Mouse (Mus musculus): ENCODE results near the gene Cdc20b. TPM values are rescaled to one million over a fixed set of nuclear protein-coding genes. Genes with fewer than 3 reads are reported as not detected.

Gene Cdc20b
- total and polyA plus RNA-seq, 3 experiments = not detected

DNA sequence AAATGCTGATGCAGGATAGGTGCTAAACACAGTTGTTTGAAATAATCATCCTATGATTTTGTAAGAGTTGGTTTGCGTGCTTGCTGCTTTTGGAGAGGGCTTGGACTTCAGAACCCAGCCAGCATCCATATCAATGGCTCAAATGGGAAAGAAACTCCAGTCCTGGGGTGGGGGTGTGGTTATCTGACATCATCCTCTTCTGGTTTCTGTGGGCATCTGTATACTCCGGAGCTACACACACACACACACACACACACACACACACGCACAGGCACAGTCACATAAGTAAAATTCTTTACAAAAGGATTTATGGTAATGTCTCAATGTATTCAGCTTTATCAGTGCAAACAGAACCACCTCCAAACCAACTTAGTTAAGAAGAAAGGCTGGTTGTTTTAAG is 34.8 kb upstream of the Cdc20b start:
- H3K79me2 ChIP-seq (ENCODE audit: control insufficient read depth, insufficient read depth, low read length, poor library complexity) = no peaks in the 10 kb centered on the region
- no peaks in the 10 kb centered on the region for H3K36me3 ChIP-seq (ENCODE audit: control insufficient read depth in 1 of 2, insufficient read depth in 2 of 2, low read length in 2 of 2)
- no peak for TF ChIP-seq MAX (IDR thresholded peaks at IDR 0.05; ENCODE audit: low read length)
- no peak overlapping the region for H3K4me3 ChIP-seq (ENCODE audit: control insufficient read depth in 1 of 2, insufficient read depth in 1 of 2, low read depth in 2 of 2, low read length in 2 of 2)
- H3K9me3 ChIP-seq (replicated peaks; ENCODE audit: insufficient read depth, low read length) = no peaks in the 10 kb centered on the region
- H3K27me3 ChIP-seq (ENCODE audit: control insufficient read depth in 1 of 2, insufficient read depth in 2 of 2, low read length in 2 of 2) = peaks cover 0 to 2% of the 10 kb centered on the region in 2 experiments; a peak in 1 of 4 replicates
- no peak overlapping the region for H3K9ac ChIP-seq (ENCODE audit: control insufficient read depth, low read depth, low read length, poor library complexity, severe bottlenecking)
- no peaks in the 10 kb centered on the region for H3K4me1 ChIP-seq (ENCODE audit: control insufficient read depth in 1 of 2, insufficient read depth in 2 of 2, low read length in 2 of 2)
- DNase-seq (ENCODE audit: low read depth, low spot score) = no peak
- H3K27ac ChIP-seq (ENCODE audit: control insufficient read depth, low read depth, low read length) = no peak overlapping the region

DNA sequence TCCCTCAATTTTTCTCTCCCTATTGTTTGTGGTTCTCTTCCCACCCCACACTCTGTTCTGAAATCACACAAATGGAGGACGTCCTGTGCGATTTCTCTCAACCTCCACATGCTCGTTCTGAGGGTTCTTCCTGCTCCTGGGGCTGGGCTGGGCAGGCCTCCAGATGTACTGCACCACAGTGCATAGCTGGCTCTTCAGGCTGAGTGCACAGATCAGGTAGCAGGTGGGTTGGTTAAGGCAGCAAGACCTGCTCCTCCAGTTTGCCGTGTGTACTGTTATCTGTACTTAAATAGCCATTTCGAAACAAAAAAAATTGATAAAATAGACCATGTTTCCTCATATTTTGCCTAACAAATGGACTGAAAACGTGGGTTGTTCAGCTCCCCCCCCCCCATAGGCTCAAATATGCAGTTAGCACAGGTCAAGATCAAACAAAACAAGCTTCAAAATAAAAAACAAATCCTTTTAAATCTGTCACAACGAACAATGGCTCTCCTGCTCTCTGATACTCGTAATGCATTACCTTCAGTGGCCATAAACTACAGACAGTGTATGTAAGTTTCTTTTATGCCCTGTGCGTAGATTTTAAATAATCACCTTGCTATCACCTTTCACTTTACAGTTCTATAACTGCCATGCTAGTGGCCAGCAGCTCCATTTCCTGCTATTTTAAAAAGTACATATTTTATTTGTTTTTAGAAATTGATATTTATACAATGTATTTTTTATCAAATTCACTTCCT is 34.2 kb upstream of the Cdc20b start:
- peaks cover 0 to 2% of the 10 kb centered on the region in 2 experiments; a peak in 1 of 4 replicates for H3K27me3 ChIP-seq (ENCODE audit: control insufficient read depth in 1 of 2, insufficient read depth in 2 of 2, low read length in 2 of 2)
- H3K36me3 ChIP-seq (ENCODE audit: control insufficient read depth in 1 of 2, insufficient read depth in 2 of 2, low read length in 2 of 2) = no peaks in the 10 kb centered on the region
- DNase-seq (ENCODE audit: low read depth, low spot score) = no peak

DNA sequence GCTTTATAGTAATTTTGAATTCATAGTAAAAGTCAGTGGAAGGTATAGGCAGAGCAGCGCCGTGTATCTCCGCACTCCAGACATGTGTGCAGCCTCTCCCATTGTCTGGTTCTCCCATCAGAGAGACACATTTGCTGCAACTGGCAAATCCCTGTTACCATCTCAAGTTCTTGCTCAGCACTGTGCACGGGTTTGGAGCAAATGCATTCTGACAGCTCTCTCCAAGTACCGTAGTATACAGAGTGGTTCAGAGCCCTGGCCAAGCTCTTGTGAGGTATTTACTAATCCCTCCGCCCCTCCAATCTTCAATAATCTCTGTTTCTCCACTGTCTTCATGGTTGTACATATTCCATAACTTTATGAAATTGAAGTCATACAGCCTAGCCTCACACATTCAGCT is 22.2 kb upstream of the Cdc20b start:
- DNase-seq (ENCODE audit: low read depth, low spot score) = peak; percentile 14
- peak overlapping the region in 1 of 2 experiments; percentile 98; a peak in 2 of 4 replicates for H3K4me3 ChIP-seq (ENCODE audit: control insufficient read depth in 1 of 2, insufficient read depth in 1 of 2, low read depth in 2 of 2, low read length in 2 of 2)
- 0 out of 4 replicates have a peak, but pooled peaks cover 0 to 3% of the 10 kb centered on the region in 2 experiments for H3K4me1 ChIP-seq (ENCODE audit: control insufficient read depth in 1 of 2, insufficient read depth in 2 of 2, low read length in 2 of 2)
- H3K27ac ChIP-seq (ENCODE audit: control insufficient read depth, low read depth, low read length) = no peak overlapping the region
- H3K9ac ChIP-seq (ENCODE audit: control insufficient read depth, low read depth, low read length, poor library complexity, severe bottlenecking) = no peak overlapping the region
- H3K27me3 ChIP-seq (ENCODE audit: control insufficient read depth in 1 of 2, insufficient read depth in 2 of 2, low read length in 2 of 2) = no peaks in the 10 kb centered on the region; a peak in 1 of 4 replicates
- no peaks in the 10 kb centered on the region for H3K9me3 ChIP-seq (replicated peaks; ENCODE audit: insufficient read depth, low read length)
- no peaks in the 10 kb centered on the region for H3K79me2 ChIP-seq (ENCODE audit: control insufficient read depth, insufficient read depth, low read length, poor library complexity)
- H3K36me3 ChIP-seq (ENCODE audit: control insufficient read depth in 1 of 2, insufficient read depth in 2 of 2, low read length in 2 of 2) = no peaks in the 10 kb centered on the region; a peak in 1 of 4 replicates
- no peak for TF ChIP-seq RAD21 (IDR thresholded peaks at IDR 0.05; ENCODE audit: low read depth, low read length)
- TF ChIP-seq ZC3H11A (IDR thresholded peaks at IDR 0.05; ENCODE audit: low read depth, low read length) = no peak
- TF ChIP-seq CHD2 (IDR thresholded peaks at IDR 0.05; ENCODE audit: low read length) = no peak
- no peak for TF ChIP-seq MEF2A (IDR thresholded peaks at IDR 0.05; ENCODE audit: extremely low read depth, insufficient replicate concordance, low read depth, low read length, poor library complexity, severe bottlenecking)
- no peak for TF ChIP-seq TBP (IDR thresholded peaks at IDR 0.05; ENCODE audit: low read depth, low read length)
- no peak for TF ChIP-seq USF2 (IDR thresholded peaks at IDR 0.05; ENCODE audit: borderline replicate concordance in 1 of 2, insufficient read depth in 1 of 2, low read depth in 1 of 2, low read length in 2 of 2)
- TF ChIP-seq ZKSCAN1 (IDR thresholded peaks at IDR 0.05; ENCODE audit: low read depth, low read length) = no peak
- TF ChIP-seq UBTF (IDR thresholded peaks at IDR 0.05; ENCODE audit: borderline replicate concordance, insufficient read depth, low read depth, low read length) = no peak
- TF ChIP-seq POLR2A (IDR thresholded peaks at IDR 0.05; ENCODE audit: control insufficient read depth in 1 of 2, insufficient read depth in 1 of 2, low read depth in 1 of 2, low read length in 2 of 2, poor library complexity in 1 of 2) = no peak
- TF ChIP-seq MAX (IDR thresholded peaks at IDR 0.05; ENCODE audit: low read length) = no peak
- TF ChIP-seq MXI1 (IDR thresholded peaks at IDR 0.05; ENCODE audit: low read depth, low read length) = no peak
- TF ChIP-seq JUND (IDR thresholded peaks at IDR 0.05; ENCODE audit: low read depth, low read length) = no peak
- TF ChIP-seq MYC (IDR thresholded peaks at IDR 0.05; ENCODE audit: low read depth, low read length) = no peak
- no peak for TF ChIP-seq POLR2AphosphoS5 (IDR thresholded peaks at IDR 0.05; ENCODE audit: borderline replicate concordance, low read depth, low read length)
- TF ChIP-seq MAZ (IDR thresholded peaks at IDR 0.05; ENCODE audit: low read depth, low read length) = no peak
- no peak for TF ChIP-seq MAFK (IDR thresholded peaks at IDR 0.05; ENCODE audit: borderline replicate concordance, low read depth, low read length)

More for the DNA sequence above, 34.2 kb upstream of the Cdc20b start:
- no peaks in the 10 kb centered on the region for H3K9me3 ChIP-seq (replicated peaks; ENCODE audit: insufficient read depth, low read length)
- no peak overlapping the region for H3K27ac ChIP-seq (ENCODE audit: control insufficient read depth, low read depth, low read length)
- H3K4me3 ChIP-seq (ENCODE audit: control insufficient read depth in 1 of 2, insufficient read depth in 1 of 2, low read depth in 2 of 2, low read length in 2 of 2) = no peak overlapping the region
- TF ChIP-seq UBTF (IDR thresholded peaks at IDR 0.05; ENCODE audit: borderline replicate concordance, insufficient read depth, low read depth, low read length) (no peak), ZMIZ1 (IDR thresholded peaks at IDR 0.05; ENCODE audit: low read depth, low read length) (no peak), MYB (IDR thresholded peaks at IDR 0.05; ENCODE audit: low read depth, low read length) (no peak), ZNF384 (IDR thresholded peaks at IDR 0.05; ENCODE audit: low read depth, low read length) (no peak), NELFE (IDR thresholded peaks at IDR 0.05; ENCODE audit: low read depth, low read length) (no peak), POLR2AphosphoS5 (IDR thresholded peaks at IDR 0.05; ENCODE audit: borderline replicate concordance, low read depth, low read length) (no peak), CHD1 (IDR thresholded peaks at IDR 0.05; ENCODE audit: low read depth, low read length) (no peak), HCFC1 (IDR thresholded peaks at IDR 0.05; ENCODE audit: low read depth, low read length) (no peak), NRF1 (IDR thresholded peaks at IDR 0.05; ENCODE audit: insufficient read depth, low read depth, low read length, poor library complexity, severe bottlenecking) (no peak)
- no peaks in the 10 kb centered on the region for H3K79me2 ChIP-seq (ENCODE audit: control insufficient read depth, insufficient read depth, low read length, poor library complexity)
- no peak overlapping the region for H3K9ac ChIP-seq (ENCODE audit: control insufficient read depth, low read depth, low read length, poor library complexity, severe bottlenecking)
- no peaks in the 10 kb centered on the region for H3K4me1 ChIP-seq (ENCODE audit: control insufficient read depth in 1 of 2, insufficient read depth in 2 of 2, low read length in 2 of 2)

Data from MEL (cell line).